Mouse (Mus musculus): ENCODE results near the gene Cox7b2.
A peak's percentile ranks its signal among the peaks of the same experiment; 100 is the strongest.
"Not testable (repeated sequence)": the region's sequence is repeated elsewhere in the genome, so short reads cannot be mapped to it uniquely, and the experiment has no call there.

The Cox7b2 gene

DNA sequence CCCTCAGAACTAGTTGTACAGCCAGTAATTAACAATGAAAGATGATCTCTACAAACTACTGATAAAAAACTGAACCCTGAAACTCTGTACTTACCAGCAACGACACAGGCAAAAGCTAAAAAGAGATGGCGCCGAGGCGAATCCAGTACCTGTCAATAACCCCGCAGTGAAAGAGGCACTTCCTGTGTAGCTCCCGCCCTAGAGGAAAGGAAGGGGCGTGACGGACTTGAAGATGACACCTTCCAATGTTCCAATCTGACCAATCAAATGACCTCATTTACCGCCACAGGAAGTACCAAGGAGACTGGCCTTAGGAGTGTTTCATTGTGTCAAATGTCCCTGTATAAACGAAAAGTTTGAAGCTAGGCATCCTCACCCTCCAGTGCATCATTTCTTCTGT lies at the start of gene Cox7b2:
TSS of gene Cox7b2 (minus strand) at position 127 of the 400 bp plus-strand sequence.
- DNase-seq (ENCODE audit: low spot score in 2 of 2) = no peak

DNA sequence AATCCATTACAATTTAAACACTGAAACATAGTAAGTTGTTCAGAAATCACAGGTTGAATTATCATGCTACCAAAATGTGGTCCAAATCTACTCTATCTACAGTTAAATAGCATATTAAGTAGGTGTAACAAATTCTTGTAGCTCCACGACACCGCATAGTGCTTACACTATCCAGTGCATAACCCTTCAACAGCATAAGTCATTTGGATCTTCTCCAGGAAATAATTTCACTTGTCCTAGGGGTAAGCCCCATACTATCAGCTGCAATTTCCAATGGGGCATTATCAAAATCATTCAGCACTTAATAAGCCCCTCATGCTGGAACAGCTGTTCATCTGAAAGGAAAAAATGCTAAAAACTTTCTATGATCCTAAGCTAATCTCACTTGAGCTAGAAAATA lies 47.3 kb upstream of the Cox7b2 start:
- DNase-seq (ENCODE audit: low spot score in 2 of 2) = no peak

DNA sequence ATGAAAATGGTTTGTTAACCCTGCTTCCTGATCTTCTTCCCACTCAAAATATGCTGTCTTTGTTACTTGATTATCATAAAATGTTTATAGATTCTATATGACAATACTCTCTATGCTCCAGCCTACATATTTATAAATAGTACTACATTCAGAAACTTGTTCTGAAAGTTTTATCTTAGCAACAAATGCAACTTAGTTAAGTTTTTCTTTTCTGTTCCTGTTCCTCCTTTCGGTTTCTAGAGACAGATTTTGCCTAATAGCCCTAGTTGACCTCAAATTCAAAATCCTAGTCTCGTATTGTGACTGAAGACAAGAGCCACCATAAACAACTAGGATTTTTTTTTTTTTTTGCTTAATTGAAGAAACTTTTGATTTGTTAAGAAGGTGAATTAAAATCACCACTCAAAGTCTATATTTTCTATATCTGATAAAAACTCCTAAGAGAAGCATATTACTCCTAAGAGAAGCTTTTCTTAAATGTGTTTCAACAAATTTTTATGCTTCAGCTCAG lies 45.8 kb upstream of the Cox7b2 start:
- DNase-seq (ENCODE audit: low spot score in 2 of 2) = no peak

DNA sequence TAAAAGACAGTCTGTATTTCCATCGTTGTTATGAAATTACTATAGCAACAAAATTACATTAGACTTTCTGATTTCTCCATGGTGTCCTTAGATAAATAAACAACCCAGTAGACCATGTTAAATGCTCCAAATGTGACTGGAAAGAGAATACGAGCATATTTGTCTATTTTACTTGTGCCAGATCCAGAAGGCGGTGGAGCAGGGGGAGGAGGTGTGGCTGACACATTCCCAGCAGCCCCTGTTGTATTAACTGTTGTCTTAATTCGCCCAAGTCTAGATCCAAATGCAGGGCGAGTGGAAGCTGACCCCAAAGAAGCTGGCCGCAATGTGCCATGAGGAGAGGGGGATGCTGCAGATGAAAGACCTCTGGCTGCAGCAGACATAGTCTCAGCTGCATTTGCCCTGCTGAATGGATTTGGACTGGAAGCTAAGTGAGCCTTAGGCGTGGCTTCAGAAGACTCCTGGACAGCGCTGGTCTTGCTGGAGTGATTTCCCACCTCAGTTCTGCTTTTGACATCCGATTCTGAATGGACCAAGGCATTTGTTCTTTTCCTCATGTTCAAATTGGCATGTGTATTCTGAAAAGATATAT lies 23.7 kb upstream of the Cox7b2 start:
- DNase-seq (ENCODE audit: low spot score in 2 of 2) = no peak

DNA sequence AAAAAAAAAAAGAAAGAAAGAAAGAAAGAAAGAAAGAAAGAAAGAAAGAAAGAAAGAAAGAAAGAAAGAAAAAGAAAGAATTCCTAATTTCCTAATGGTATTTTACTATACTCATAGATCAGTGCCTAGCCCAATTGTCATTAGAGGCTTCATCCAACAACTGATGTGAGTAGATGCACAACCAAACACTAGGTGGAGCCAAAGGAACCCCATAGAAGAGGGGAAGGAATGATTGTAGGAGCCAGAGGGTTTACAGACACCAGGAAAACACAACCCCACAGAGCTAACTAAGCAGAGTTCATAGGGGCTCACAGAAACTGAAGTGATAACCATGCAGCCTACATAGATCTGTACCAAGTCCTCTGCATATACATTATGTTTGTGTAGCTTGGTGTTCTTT lies 2.5 kb downstream of the Cox7b2 start:
- DNase-seq (ENCODE audit: low spot score in 2 of 2) = no peak

DNA sequence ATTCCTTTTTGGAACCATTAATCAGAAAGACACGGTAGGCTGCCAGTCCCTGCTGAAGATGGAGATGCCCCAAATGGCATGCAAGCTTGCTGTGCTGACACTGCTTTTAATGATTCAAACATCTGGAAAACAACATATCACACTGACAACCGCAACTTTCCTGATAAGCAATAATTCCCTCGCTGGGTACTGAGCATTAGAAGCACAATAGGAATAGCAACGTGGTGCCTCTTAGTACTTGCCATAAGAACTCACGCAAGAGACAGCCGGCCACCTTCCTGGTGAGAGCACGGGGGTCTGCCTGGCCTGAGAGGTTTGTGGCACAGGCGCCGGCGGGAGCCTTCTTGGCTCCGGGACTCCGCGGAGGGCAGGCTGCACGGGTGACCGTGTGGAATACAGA lies 22.5 kb downstream of the Cox7b2 start:
- not testable (repeated sequence) for DNase-seq (ENCODE audit: low spot score in 2 of 2)

DNA sequence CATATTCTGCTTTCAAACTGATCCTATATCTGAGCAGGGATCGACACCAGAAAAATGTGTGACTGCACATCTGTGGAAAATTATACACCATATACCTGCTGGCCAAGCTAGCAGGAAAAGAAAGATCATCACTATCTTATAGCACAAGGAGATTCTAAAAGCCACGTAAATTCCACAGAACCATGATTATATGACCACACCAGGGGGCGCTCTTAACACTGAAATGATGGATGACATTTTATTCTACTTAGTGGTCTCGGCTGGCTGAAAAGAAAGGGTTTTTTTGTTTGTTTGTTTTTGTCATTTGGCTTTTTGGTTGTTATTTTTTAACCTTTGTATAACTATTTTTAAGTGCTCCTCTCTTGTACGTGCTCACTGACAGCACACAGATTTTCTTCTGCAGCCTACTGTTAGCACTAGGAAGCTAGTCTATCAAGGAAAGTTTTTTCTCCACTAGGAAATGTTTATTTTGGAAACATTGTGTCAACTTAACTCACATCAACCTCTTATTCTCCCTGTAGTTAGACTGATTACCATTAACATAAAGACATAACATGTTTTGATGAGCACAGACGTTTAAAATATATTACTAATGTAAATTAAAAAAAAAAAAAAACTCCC lies 45.8 kb downstream of the Cox7b2 start:
- peak; percentile 79 to 85 for DNase-seq (ENCODE audit: low spot score in 2 of 2)

DNA sequence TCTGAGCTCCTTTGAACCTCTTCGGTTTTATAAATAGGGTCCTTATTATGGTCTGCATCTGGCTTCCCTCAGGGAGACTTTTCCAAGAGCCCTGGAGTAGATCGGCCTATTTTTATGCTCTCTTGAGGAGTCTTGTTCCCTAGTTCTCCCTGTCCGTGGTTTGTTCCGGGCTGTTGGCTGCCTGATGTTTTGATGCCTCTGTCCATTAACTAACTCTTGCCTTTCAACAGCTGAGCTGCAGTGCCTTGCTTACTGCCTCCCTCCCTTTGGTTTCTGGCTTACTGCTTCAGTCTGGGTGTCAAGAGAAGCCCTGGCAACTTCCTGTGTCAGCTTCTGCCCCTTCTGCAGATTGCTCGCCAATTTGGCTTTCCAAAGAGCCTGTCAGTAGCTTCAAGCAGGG lies 52.4 kb downstream of the Cox7b2 start:
- peak; percentile 29 to 36 for DNase-seq (ENCODE audit: low spot score in 2 of 2)

DNA sequence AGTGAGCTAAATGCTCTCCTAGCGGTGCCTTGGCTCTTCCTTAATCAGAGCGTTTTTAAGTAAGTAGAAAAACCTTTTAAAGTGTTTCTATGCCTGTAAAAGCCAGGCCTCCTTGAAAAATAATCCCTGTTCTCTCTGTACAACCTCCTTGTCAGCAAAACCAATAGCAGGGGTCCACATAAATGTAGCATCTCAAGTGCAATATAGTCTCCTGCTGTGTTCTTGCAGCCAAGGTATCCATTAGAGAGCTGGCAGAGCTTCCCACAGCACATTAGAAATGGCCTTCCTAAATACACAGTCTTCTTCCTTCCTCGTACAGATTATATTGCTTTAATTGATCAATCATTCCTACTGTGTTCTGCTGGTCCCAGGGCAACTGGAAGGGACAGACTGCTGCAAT lies 91.0 kb downstream of the Cox7b2 start:
- no peak for DNase-seq (ENCODE audit: low spot score in 2 of 2)

DNA sequence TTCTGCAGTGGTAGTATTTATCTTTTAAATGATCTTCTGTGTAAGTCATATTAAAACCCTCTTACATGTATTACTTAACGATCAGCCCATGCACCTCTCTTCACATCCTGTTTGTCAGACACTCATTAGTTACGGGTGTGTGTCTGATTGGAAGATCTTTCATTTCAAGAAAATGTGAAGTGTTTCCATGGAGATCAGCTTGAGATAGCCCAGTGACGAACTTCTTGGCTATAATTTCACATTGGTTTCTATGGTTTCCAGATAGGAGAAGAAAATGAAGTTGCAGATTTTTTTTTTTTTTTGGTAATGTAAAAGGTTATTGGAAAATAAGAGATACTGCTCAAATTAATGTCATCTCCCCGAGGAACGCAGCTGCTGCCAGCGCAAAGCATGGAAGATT lies 107.8 kb downstream of the Cox7b2 start:
- DNase-seq (ENCODE audit: low spot score in 2 of 2) = peak; percentile 38 to 43
